Mouse (Mus musculus) liver, embryonic 14.5 days (tissue): Measurements from ENCODE around the gene Slc28a1. TPM values are rescaled to one million over a fixed set of nuclear protein-coding genes. Genes with fewer than 3 reads are reported as not detected.
A peak's percentile ranks its signal among the peaks of the same experiment; 100 is the strongest.

Source experiments
- ATAC-seq: fragments of 200-750 bp; cut with Nextera tagmentation; 2 replicates; pipeline ENCODE4 v1.8.0; 2017; ENCODE audit warnings: moderate number of reproducible peaks, mild to moderate bottlenecking, moderate library complexity; ENCODE audit not compliant: insufficient read depth
- DNase-seq, 3 experiments: peaks; one replicate each; pipeline ENCODE4 v3.0.0-alpha.2; 2012 to 2013; ENCODE audit warnings: low read depth in 3 of 3, low spot score in 3 of 3
- H3K27ac ChIP-seq: fragments of 300-500 bp; sonication (generic); 2 replicates; pipeline ENCODE4 v1.5.1; 2014; ENCODE audit warnings: moderate library complexity, mild to moderate bottlenecking, control low read depth, inconsistent platforms
- H3K27me3 ChIP-seq: fragments of 300-500 bp; sonication (generic); 2 replicates; pipeline ENCODE4 v1.6.1; 2014; ENCODE audit warnings: mild to moderate bottlenecking, low read length, moderate library complexity; ENCODE audit not compliant: control insufficient read depth, insufficient read depth
- H3K36me3 ChIP-seq: fragments of 300-500 bp; sonication (generic); replicated peaks from 2 replicates; pipeline ENCODE4 v1.6.1; 2014; ENCODE audit warnings: low read depth; ENCODE audit not compliant: control insufficient read depth, insufficient read depth
- H3K4me1 ChIP-seq, 2 experiments: fragments of 200-500 bp in 1 of 2; fragments of 300-500 bp in 1 of 2; sonication (generic) in 1 of 2; replicated peaks; 2 replicates each; pipeline ENCODE4 v1.6.1; 2012 to 2014; ENCODE audit warnings: antibody characterized with exemption in 1 of 2, inconsistent platforms in 1 of 2, low read length in 1 of 2; ENCODE audit not compliant: control insufficient read depth in 2 of 2, insufficient read depth in 2 of 2
- H3K4me2 ChIP-seq: fragments of 300-500 bp; sonication (generic); 2 replicates; pipeline ENCODE4 v1.6.1; 2014; ENCODE audit warnings: low read depth, mild to moderate bottlenecking, control low read depth, moderate library complexity
- H3K4me3 ChIP-seq, 2 experiments: fragments of 200-500 bp in 1 of 2; fragments of 300-500 bp in 1 of 2; sonication (generic) in 1 of 2; 2 replicates each; pipeline ENCODE4 v1.5.1; 2012 to 2014; ENCODE audit warnings: low read depth in 2 of 2, low read length in 2 of 2, mild to moderate bottlenecking in 2 of 2, control low read depth in 1 of 2, inconsistent platforms in 1 of 2, moderate library complexity in 1 of 2; ENCODE audit not compliant: insufficient read depth in 1 of 2
- H3K9ac ChIP-seq: fragments of 300-500 bp; sonication (generic); replicated peaks from 2 replicates; pipeline ENCODE4 v1.6.1; 2014; ENCODE audit warnings: mild to moderate bottlenecking, control low read depth, moderate library complexity
- H3K9me3 ChIP-seq: fragments of 300-500 bp; sonication (generic); 2 replicates; pipeline ENCODE4 v1.6.1; 2016; ENCODE audit warnings: low read length, mixed read lengths; ENCODE audit not compliant: control insufficient read depth
- CTCF ChIP-seq: IDR thresholded peaks from 2 replicates; pipeline ENCODE4 v1.5.1; 2016; ENCODE audit warnings: antibody characterized with exemption, low read depth, control low read depth
- EP300 ChIP-seq: IDR thresholded peaks from 2 replicates; pipeline ENCODE4 v1.6.1; 2016; ENCODE audit warnings: antibody characterized with exemption, low read depth
- WGBS: fragments of 180-500 bp; shearing (Covaris S2); extraction: QIAGEN DNeasy Blood & Tissue Kit; methylation state at CpG from one replicate; pipeline ENCODE4 v1.1.7; 2014; ENCODE audit not compliant: insufficient replicate concordance; 5-methylcytosine and 5-hydroxymethylcytosine counted together
- polyA plus RNA-seq, 2 experiments: library from polyadenylated mRNA; depleted of rRNA in 1 of 2; stranded (reverse) in 1 of 2; unstranded in 1 of 2; fragments of >200 nt; fragmentation: Nextera tagmentation in 1 of 2; extraction: Ambion mirVana in 1 of 2; gene quantifications; 2 replicates each; pipeline versions ENCODE4 v1.2.1 to v1.2.3; 2012 to 2014

The Slc28a1 gene
- polyA plus RNA-seq (2012; rRNA removed), result 0.54 and 0.64 TPM in 2 replicates
- 0.50 and 0.58 TPM in 2 replicates for polyA plus RNA-seq (2014; fragmentation: Nextera tagmentation; extraction: Ambion mirVana)

DNA sequence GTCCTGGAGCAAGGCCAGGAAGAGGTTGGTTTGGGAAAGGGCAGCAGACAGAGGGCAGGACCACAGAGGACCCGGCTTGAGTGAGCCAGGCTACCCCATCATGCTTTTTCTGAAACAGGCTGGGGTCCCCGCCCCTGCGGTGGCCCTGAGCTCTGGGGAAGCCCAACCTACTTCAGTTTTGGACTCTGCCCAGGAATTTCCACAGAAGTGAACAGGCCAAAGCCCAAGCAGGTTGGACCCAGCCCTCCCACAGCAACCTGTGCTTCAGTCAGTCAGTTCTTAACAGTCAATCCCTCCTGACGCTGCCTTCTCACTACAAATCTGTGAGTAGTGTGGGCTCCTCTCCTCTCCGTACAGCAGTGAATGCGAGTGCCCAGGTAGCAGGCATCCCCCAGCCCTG lies at the start of gene Slc28a1:
Slc28a1 (plus strand) TSS at position 245 of the 400 bp plus-strand sequence.
- Histone ChIP-seq H3K4me3 (no peak within 1 kb of the TSS), H3K9me3 (no peaks in the 10 kb centered on the region), H3K36me3 (no peaks in the 10 kb centered on the region), H3K27ac (no peak within 1 kb of the TSS), H3K27me3 (no peaks in the 10 kb centered on the region), H3K4me2 (no peak within 1 kb of the TSS), H3K4me1 (no peaks in the 10 kb centered on the region; a peak in 1 of 4 replicates), H3K9ac (no peak within 1 kb of the TSS)
- WGBS, result 60% methylated on average over 6 of the region's 6 CpGs
- no peak for ATAC-seq
- TF ChIP-seq CTCF, result no peak
- TF ChIP-seq EP300, result no peak
- DNase-seq, result no peak

DNA sequence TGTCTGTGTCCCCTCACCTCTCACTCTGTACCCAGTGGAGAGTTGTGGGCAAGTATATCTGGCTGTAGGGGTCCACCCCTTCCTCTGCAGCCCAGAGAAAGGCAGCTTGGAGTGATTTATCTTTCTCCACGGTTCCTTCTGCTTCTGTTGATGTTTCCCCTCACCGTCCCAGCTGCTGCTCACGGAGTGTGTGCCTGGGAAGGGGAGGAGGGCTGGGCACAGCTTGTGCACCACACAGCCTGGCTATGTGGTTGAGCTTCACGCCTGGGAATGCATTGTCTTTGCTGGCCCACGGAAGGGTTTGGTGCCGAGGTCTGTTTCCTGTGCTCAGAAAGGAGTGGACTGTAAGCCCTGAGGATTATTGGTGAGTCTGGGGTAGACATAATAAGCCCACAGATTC lies 47.9 kb upstream of the Slc28a1 start:
- Histone ChIP-seq H3K9me3 (no peaks in the 10 kb centered on the region), H3K27ac (no peak overlapping the region), H3K4me2 (no peak overlapping the region), H3K4me1 (no peaks in the 10 kb centered on the region), H3K4me3 (no peak overlapping the region), H3K36me3 (no peaks in the 10 kb centered on the region), H3K9ac (no peak overlapping the region), H3K27me3 (no peaks in the 10 kb centered on the region)
- ATAC-seq (no peak), DNase-seq (no peak)
- 2% methylated on average over 6 of the region's 6 CpGs for WGBS
- TF ChIP-seq CTCF, result no peak
- no peak for TF ChIP-seq EP300

DNA sequence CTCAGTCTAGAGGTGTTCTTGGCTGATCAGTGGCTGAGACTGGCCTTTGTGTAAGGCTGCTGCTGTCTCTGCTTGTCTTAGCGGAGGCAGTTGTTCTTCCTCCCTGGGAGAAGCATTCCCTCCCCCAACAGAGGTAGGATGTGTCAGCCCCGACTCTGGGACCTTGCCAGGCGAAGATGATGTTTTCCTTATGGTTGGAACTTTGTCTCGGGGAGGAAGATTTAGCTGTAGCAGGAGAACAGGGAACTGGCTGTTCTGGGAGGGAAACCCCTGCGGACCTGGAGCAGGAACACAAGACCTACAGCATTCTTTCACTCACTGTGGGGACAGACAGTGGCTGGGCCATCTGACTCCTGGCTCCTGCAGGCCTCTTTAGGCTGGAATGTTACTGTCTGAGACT lies 42.1 kb upstream of the Slc28a1 start:
- ATAC-seq (no peak), DNase-seq (no peak)
- Histone ChIP-seq H3K9me3 (no peaks in the 10 kb centered on the region), H3K36me3 (no peaks in the 10 kb centered on the region), H3K4me2 (no peak overlapping the region), H3K9ac (no peak overlapping the region), H3K4me3 (no peak overlapping the region), H3K27me3 (no peaks in the 10 kb centered on the region), H3K4me1 (peaks cover 0 to 12% of the 10 kb centered on the region in 2 experiments; a peak in 2 of 4 replicates), H3K27ac (no peak overlapping the region)
- TF ChIP-seq CTCF, result no peak
- 53% methylated on average over 5 of the region's 5 CpGs for WGBS

DNA sequence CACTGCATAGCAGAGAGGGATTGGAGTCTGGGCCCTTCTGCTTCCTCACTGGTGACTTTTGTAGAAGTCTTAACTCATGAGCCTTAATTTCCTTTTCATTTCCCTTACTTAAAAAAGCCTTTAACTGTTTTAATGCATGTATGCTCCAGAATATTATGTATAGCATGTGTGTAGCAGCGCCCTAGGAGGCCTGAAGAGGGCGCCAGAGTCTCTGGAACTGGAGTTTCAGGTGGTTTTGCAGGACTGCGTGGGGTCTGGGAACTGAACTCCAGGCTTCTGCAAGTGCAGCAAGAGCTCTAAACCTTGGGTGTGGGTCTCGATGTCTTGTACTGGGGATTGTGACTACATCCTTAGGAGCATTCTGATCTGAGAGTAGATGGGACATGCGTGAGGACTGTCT lies 41.3 kb upstream of the Slc28a1 start:
- H3K9me3 ChIP-seq, result no peaks in the 10 kb centered on the region
- H3K9ac ChIP-seq, result no peak overlapping the region
- no peaks in the 10 kb centered on the region for H3K36me3 ChIP-seq
- H3K4me1 ChIP-seq, result peaks cover 0 to 12% of the 10 kb centered on the region in 2 experiments; a peak in 2 of 4 replicates
- TF ChIP-seq CTCF, result peak; percentile 66
- no peak for TF ChIP-seq EP300
- no peak overlapping the region for H3K4me2 ChIP-seq
- no peak overlapping the region for H3K4me3 ChIP-seq
- H3K27me3 ChIP-seq, result no peaks in the 10 kb centered on the region
- 68% methylated on average over 5 of the region's 5 CpGs for WGBS
- DNase-seq, result no peak
- ATAC-seq, result no peak
- no peak overlapping the region for H3K27ac ChIP-seq

DNA sequence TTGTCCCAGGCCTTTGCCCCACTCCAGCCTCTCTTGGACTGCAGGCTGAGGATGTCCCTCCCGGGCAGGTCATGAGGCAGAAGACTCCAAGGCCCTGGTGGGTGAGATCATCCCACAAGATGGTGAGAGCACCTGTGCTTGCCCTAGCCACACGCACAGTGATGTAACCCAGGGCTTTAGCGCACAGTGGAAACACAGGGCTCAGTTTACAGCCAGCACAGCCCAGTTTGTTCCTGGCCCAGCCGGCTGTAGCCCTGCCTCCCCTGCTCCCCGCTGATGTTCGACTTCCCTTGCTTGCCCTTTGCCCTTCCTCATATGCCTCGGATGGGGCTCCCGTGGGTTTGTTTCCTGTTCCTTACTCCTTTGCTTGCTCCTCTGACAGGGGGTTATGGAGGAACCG lies 40.1 kb upstream of the Slc28a1 start:
- no peaks in the 10 kb centered on the region for H3K36me3 ChIP-seq
- DNase-seq (no peak), ATAC-seq (peak; percentile 50)
- no peaks in the 10 kb centered on the region for H3K9me3 ChIP-seq
- TF ChIP-seq CTCF (no peak), EP300 (no peak)
- no peaks in the 10 kb centered on the region for H3K27me3 ChIP-seq
- peaks cover 0 to 12% of the 10 kb centered on the region in 2 experiments; a peak in 2 of 4 replicates for H3K4me1 ChIP-seq
- H3K9ac ChIP-seq, result no peak overlapping the region
- H3K4me3 ChIP-seq, result no peak overlapping the region
- 21% methylated on average over 9 of the region's 9 CpGs for WGBS
- no peak overlapping the region for H3K4me2 ChIP-seq
- H3K27ac ChIP-seq, result no peak overlapping the region
